Mouse (Mus musculus): Measurements from ENCODE around the gene Gm21976. TPM values are rescaled to one million over a fixed set of nuclear protein-coding genes. Genes with fewer than 3 reads are reported as not detected.

Gene Gm21976
- total and polyA plus RNA-seq, 2 experiments from 2014 or later: not detected

- Histone ChIP-seq H3K4me3 (ENCODE audit: low read depth, low read length) (no peak overlapping the region), H3K27me3 (ENCODE audit: control insufficient read depth, insufficient read depth, low read length) (no peaks in the 10 kb centered on the region), H3K4me2 (ENCODE audit: low read depth, low read length) (peak overlapping the region; percentile 30; the same call in 1 of the 2 replicates), H3K9ac (replicated peaks; ENCODE audit: low read depth, low read length) (no peak overlapping the region), H3K4me1 (ENCODE audit: control insufficient read depth, insufficient read depth) (no peaks in the 10 kb centered on the region), H3K36me3 (replicated peaks; ENCODE audit: control insufficient read depth, insufficient read depth, low read length) (no peaks in the 10 kb centered on the region), H3K27ac (ENCODE audit: low read depth) (no peak overlapping the region), H3K9me3 (replicated peaks; ENCODE audit: control insufficient read depth, low read length) (no peaks in the 10 kb centered on the region)
- TF ChIP-seq CTCF (IDR thresholded peaks at IDR 0.05; ENCODE audit: low read depth): peak; percentile 78
- no peak for TF ChIP-seq EP300 (IDR thresholded peaks at IDR 0.05; ENCODE audit: low read depth)
- WGBS: 48% methylated on average over 21 of the region's 21 CpGs
- peak; percentile 76 for ATAC-seq (ENCODE audit: insufficient read depth, low read depth)
- peak; percentile 72 for DNase-seq (ENCODE audit: low spot score)
Observed at GRCm38 (mm10) chr13:98298833-98299758, 19.4 kb downstream of the Gm21976 start.

- Histone ChIP-seq H3K9me3 (replicated peaks; ENCODE audit: control insufficient read depth, low read length) (no peaks in the 10 kb centered on the region), H3K36me3 (replicated peaks; ENCODE audit: control insufficient read depth, insufficient read depth, low read length) (peaks cover 18% of the 10 kb centered on the region), H3K4me2 (ENCODE audit: low read depth, low read length) (no peak overlapping the region), H3K4me1 (ENCODE audit: control insufficient read depth, insufficient read depth) (no peaks in the 10 kb centered on the region), H3K9ac (replicated peaks; ENCODE audit: low read depth, low read length) (no peak overlapping the region), H3K4me3 (ENCODE audit: low read depth, low read length) (no peak overlapping the region), H3K27me3 (ENCODE audit: control insufficient read depth, insufficient read depth, low read length) (no peaks in the 10 kb centered on the region), H3K27ac (ENCODE audit: low read depth) (no peak overlapping the region)
- TF ChIP-seq CTCF (IDR thresholded peaks at IDR 0.05; ENCODE audit: low read depth) (no peak), EP300 (IDR thresholded peaks at IDR 0.05; ENCODE audit: low read depth) (no peak)
- 89% methylated on average over 9 of the region's 9 CpGs for WGBS
- DNase-seq (ENCODE audit: low spot score) (no peak), ATAC-seq (ENCODE audit: insufficient read depth, low read depth) (no peak)
Observed at GRCm38 (mm10) chr13:98305257-98305656, 25.6 kb downstream of the Gm21976 start.

DNA sequence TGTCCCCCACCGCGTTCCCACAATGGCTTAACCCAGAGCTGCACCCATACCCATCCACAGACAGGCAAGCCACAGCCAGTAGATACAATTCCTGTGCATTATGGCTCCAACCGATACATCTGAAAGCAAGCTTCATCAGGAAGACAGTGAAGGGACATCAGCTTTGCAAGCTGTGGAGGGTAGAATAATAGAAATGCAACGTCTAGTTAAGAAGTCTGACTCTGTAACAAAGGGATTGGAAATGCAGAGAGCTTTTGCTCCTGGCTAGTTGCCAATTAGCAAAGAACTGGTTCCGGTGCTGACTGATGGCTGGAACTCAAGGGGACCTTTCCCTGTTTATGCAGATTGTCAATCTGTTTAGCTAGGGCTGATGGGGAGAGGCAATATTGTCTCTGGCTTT lies 26.7 kb downstream of the Gm21976 start:
- Histone ChIP-seq H3K27ac (ENCODE audit: low read depth) (no peak overlapping the region), H3K9me3 (replicated peaks; ENCODE audit: control insufficient read depth, low read length) (no peaks in the 10 kb centered on the region), H3K9ac (replicated peaks; ENCODE audit: low read depth, low read length) (no peak overlapping the region), H3K36me3 (replicated peaks; ENCODE audit: control insufficient read depth, insufficient read depth, low read length) (peaks cover 29% of the 10 kb centered on the region), H3K4me3 (ENCODE audit: low read depth, low read length) (no peak overlapping the region), H3K4me1 (ENCODE audit: control insufficient read depth, insufficient read depth) (no peaks in the 10 kb centered on the region), H3K27me3 (ENCODE audit: control insufficient read depth, insufficient read depth, low read length) (no peaks in the 10 kb centered on the region), H3K4me2 (ENCODE audit: low read depth, low read length) (no peak overlapping the region)
- TF ChIP-seq CTCF (IDR thresholded peaks at IDR 0.05; ENCODE audit: low read depth) (no peak), EP300 (IDR thresholded peaks at IDR 0.05; ENCODE audit: low read depth) (no peak)
- ATAC-seq (ENCODE audit: insufficient read depth, low read depth) (no peak), DNase-seq (ENCODE audit: low spot score) (no peak)
- WGBS: 32% methylated on average over 5 of the region's 5 CpGs

GRCm38 (mm10) chr13:98306852-98307475 lies 27.3 kb downstream of the Gm21976 start:
- TF ChIP-seq CTCF (IDR thresholded peaks at IDR 0.05; ENCODE audit: low read depth): no peak
- no peak for TF ChIP-seq EP300 (IDR thresholded peaks at IDR 0.05; ENCODE audit: low read depth)
- 32% methylated on average over 14 of the region's 14 CpGs for WGBS
- Histone ChIP-seq H3K4me2 (ENCODE audit: low read depth, low read length) (no peak overlapping the region), H3K4me1 (ENCODE audit: control insufficient read depth, insufficient read depth) (no peaks in the 10 kb centered on the region), H3K27me3 (ENCODE audit: control insufficient read depth, insufficient read depth, low read length) (no peaks in the 10 kb centered on the region), H3K9ac (replicated peaks; ENCODE audit: low read depth, low read length) (no peak overlapping the region), H3K9me3 (replicated peaks; ENCODE audit: control insufficient read depth, low read length) (no peaks in the 10 kb centered on the region), H3K27ac (ENCODE audit: low read depth) (no peak overlapping the region), H3K4me3 (ENCODE audit: low read depth, low read length) (no peak overlapping the region), H3K36me3 (replicated peaks; ENCODE audit: control insufficient read depth, insufficient read depth, low read length) (peaks cover 35% of the 10 kb centered on the region)
- ATAC-seq (ENCODE audit: insufficient read depth, low read depth) (no peak), DNase-seq (ENCODE audit: low spot score) (no peak)

DNA sequence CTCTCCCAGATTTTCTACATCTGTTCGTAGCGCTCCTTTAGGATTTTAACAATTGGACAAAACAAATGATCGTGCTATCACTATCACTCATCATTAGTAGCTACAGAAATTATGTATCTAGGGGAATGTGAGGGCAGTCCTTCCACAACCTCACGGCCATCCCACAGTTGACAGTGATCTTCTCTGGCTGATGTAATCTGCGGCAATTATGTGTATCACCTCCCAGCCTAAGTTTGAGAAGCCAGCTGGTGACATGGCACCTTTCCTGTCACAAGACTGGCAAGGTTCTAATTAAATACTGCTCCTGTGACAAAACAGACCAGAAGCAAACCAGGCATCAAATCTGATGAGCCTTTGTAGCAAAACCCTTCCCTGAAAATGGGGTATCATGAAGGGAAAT lies 28.3 kb downstream of the Gm21976 start:
- no peak overlapping the region for H3K27ac ChIP-seq (ENCODE audit: low read depth)
- no peak overlapping the region for H3K4me3 ChIP-seq (ENCODE audit: low read depth, low read length)
- no peaks in the 10 kb centered on the region for H3K4me1 ChIP-seq (ENCODE audit: control insufficient read depth, insufficient read depth)
- DNase-seq (ENCODE audit: low spot score) (no peak), ATAC-seq (ENCODE audit: insufficient read depth, low read depth) (no peak)
- no peaks in the 10 kb centered on the region for H3K9me3 ChIP-seq (replicated peaks; ENCODE audit: control insufficient read depth, low read length)
- peaks cover 44% of the 10 kb centered on the region for H3K36me3 ChIP-seq (replicated peaks; ENCODE audit: control insufficient read depth, insufficient read depth, low read length)
- H3K9ac ChIP-seq (replicated peaks; ENCODE audit: low read depth, low read length): no peak overlapping the region
- no peak overlapping the region for H3K4me2 ChIP-seq (ENCODE audit: low read depth, low read length)
- TF ChIP-seq EP300 (IDR thresholded peaks at IDR 0.05; ENCODE audit: low read depth) (no peak), CTCF (IDR thresholded peaks at IDR 0.05; ENCODE audit: low read depth) (no peak)
- WGBS: 79% methylated on average over 5 of the region's 5 CpGs
- no peaks in the 10 kb centered on the region for H3K27me3 ChIP-seq (ENCODE audit: control insufficient read depth, insufficient read depth, low read length)

Data from heart, postnatal 0 days (tissue).